Mouse (Mus musculus) hindbrain, embryonic 12.5 days (tissue): ENCODE results near the gene Lman1l. TPM values are rescaled to one million over a fixed set of nuclear protein-coding genes. Genes with fewer than 3 reads are reported as not detected.

Experiments used
- ATAC-seq: fragments of 200-750 bp; cut with Nextera tagmentation; 2 replicates; pipeline ENCODE4 v1.8.0; 2017; ENCODE audit warnings: moderate TSS enrichment; ENCODE audit not compliant: low FRiP score
- H3K27ac ChIP-seq: fragments of 300-500 bp; sonication (generic); 2 replicates; pipeline ENCODE4 v1.5.1; 2016; ENCODE audit warnings: mild to moderate bottlenecking
- H3K27me3 ChIP-seq: fragments of 300-500 bp; sonication (generic); 2 replicates; pipeline ENCODE4 v1.6.1; 2016; ENCODE audit warnings: mild to moderate bottlenecking
- H3K36me3 ChIP-seq: fragments of 300-500 bp; sonication (generic); 2 replicates; pipeline ENCODE4 v1.6.1; 2016; ENCODE audit warnings: mild to moderate bottlenecking
- H3K4me1 ChIP-seq: fragments of 300-500 bp; sonication (generic); 2 replicates; pipeline ENCODE4 v1.6.1; 2016
- H3K4me2 ChIP-seq: fragments of 300-500 bp; sonication (generic); replicated peaks from 2 replicates; pipeline ENCODE4 v1.6.1; 2016; ENCODE audit warnings: mild to moderate bottlenecking
- H3K4me3 ChIP-seq: fragments of 300-500 bp; sonication (generic); 2 replicates; pipeline ENCODE4 v1.5.1; 2016; ENCODE audit warnings: mild to moderate bottlenecking
- H3K9ac ChIP-seq: fragments of 300-500 bp; sonication (generic); 2 replicates; pipeline ENCODE4 v1.6.1; 2016; ENCODE audit warnings: mild to moderate bottlenecking, moderate library complexity
- H3K9me3 ChIP-seq: fragments of 300-500 bp; sonication (generic); replicated peaks from 2 replicates; pipeline ENCODE4 v1.6.1; 2016; ENCODE audit warnings: mild to moderate bottlenecking
- WGBS: fragments of 180-500 bp; shearing (Covaris S2); methylation state at CpG from one replicate; pipeline ENCODE4 v1.1.7; 2016; 5-methylcytosine and 5-hydroxymethylcytosine counted together
- polyA plus RNA-seq: library from polyadenylated mRNA; unstranded; fragments of >200 nt; fragmentation: Nextera tagmentation; extraction: Ambion mirVana; gene quantifications from 2 replicates; pipeline ENCODE4 v1.2.1, GENCODE M21; 2016

Lman1l gene
- polyA plus RNA-seq, 1 experiment from 2014 or later: not detected

- H3K4me3 ChIP-seq: no peak overlapping the region
- peak; percentile 57 for ATAC-seq
- 0 out of 2 replicates have a peak, but pooled peaks cover 6% of the 10 kb centered on the region for H3K4me1 ChIP-seq
- peak overlapping the region; percentile 73 for H3K27ac ChIP-seq
- peak overlapping the region; percentile 13; the same call in 1 of the 2 replicates for H3K9ac ChIP-seq
- H3K9me3 ChIP-seq: no peaks in the 10 kb centered on the region
- no peaks in the 10 kb centered on the region for H3K27me3 ChIP-seq
- H3K4me2 ChIP-seq: no peak overlapping the region
- H3K36me3 ChIP-seq: peaks cover 77% of the 10 kb centered on the region
- WGBS: 71% methylated on average over 14 of the region's 14 CpGs
Observed at GRCm38 (mm10) chr9:57629118-57629874, 8.7 kb upstream of the Lman1l start.

- H3K27me3 ChIP-seq: no peaks in the 10 kb centered on the region
- H3K4me2 ChIP-seq: no peak overlapping the region
- no peak overlapping the region for H3K4me3 ChIP-seq
- H3K36me3 ChIP-seq: peaks cover 77% of the 10 kb centered on the region
- no peaks in the 10 kb centered on the region for H3K9me3 ChIP-seq
- H3K9ac ChIP-seq: peak overlapping the region; percentile 13; the same call in 1 of the 2 replicates
- H3K4me1 ChIP-seq: 0 out of 2 replicates have a peak, but pooled peaks cover 6% of the 10 kb centered on the region
- WGBS: 91% methylated on average over 12 of the region's 12 CpGs
- ATAC-seq: peak; percentile 7; the same call in 1 of the 2 replicates
- no peak overlapping the region for H3K27ac ChIP-seq
Observed at GRCm38 (mm10) chr9:57628717-57629116, 8.1 kb upstream of the Lman1l start.

GRCm38 (mm10) chr9:57627892-57628291 is 7.3 kb upstream of the Lman1l start:
- no peak overlapping the region for H3K9ac ChIP-seq
- no peak overlapping the region for H3K27ac ChIP-seq
- H3K4me2 ChIP-seq: no peak overlapping the region
- H3K9me3 ChIP-seq: no peaks in the 10 kb centered on the region
- H3K4me1 ChIP-seq: 0 out of 2 replicates have a peak, but pooled peaks cover 6% of the 10 kb centered on the region
- H3K27me3 ChIP-seq: no peaks in the 10 kb centered on the region
- peaks cover 77% of the 10 kb centered on the region for H3K36me3 ChIP-seq
- H3K4me3 ChIP-seq: no peak overlapping the region
- ATAC-seq: no peak
- 96% methylated on average over 11 of the region's 11 CpGs for WGBS

- Histone ChIP-seq H3K9ac (no peak overlapping the region), H3K4me3 (no peak overlapping the region), H3K27ac (no peak overlapping the region), H3K4me1 (0 out of 2 replicates have a peak, but pooled peaks cover 6% of the 10 kb centered on the region), H3K4me2 (no peak overlapping the region), H3K36me3 (peaks cover 77% of the 10 kb centered on the region), H3K9me3 (no peaks in the 10 kb centered on the region), H3K27me3 (no peaks in the 10 kb centered on the region)
- WGBS: 90% methylated on average over 17 of the region's 17 CpGs
- ATAC-seq: no peak
Observed at GRCm38 (mm10) chr9:57627191-57627590, 6.6 kb upstream of the Lman1l start.

- ATAC-seq: no peak
- H3K4me1 ChIP-seq: 0 out of 2 replicates have a peak, but pooled peaks cover 6% of the 10 kb centered on the region
- H3K27ac ChIP-seq: no peak overlapping the region
- H3K4me3 ChIP-seq: no peak overlapping the region
- no peaks in the 10 kb centered on the region for H3K9me3 ChIP-seq
- WGBS: 70% methylated on average over 15 of the region's 15 CpGs
- H3K4me2 ChIP-seq: no peak overlapping the region
- peaks cover 65% of the 10 kb centered on the region for H3K36me3 ChIP-seq
- no peaks in the 10 kb centered on the region for H3K27me3 ChIP-seq
- H3K9ac ChIP-seq: no peak overlapping the region
Observed at GRCm38 (mm10) chr9:57625674-57626500, 5.3 kb upstream of the Lman1l start.

- Histone ChIP-seq H3K4me2 (no peak overlapping the region), H3K27ac (no peak overlapping the region), H3K4me1 (0 out of 2 replicates have a peak, but pooled peaks cover 6% of the 10 kb centered on the region), H3K36me3 (peaks cover 50% of the 10 kb centered on the region), H3K27me3 (no peaks in the 10 kb centered on the region), H3K4me3 (no peak overlapping the region), H3K9me3 (no peaks in the 10 kb centered on the region), H3K9ac (no peak overlapping the region)
- no peak for ATAC-seq
- WGBS: 79% methylated on average over 7 of the region's 7 CpGs
Observed at GRCm38 (mm10) chr9:57624295-57624694, 3.7 kb upstream of the Lman1l start.

GRCm38 (mm10) chr9:57618854-57619253 is 1.7 kb downstream of the Lman1l start:
- ATAC-seq: no peak
- Histone ChIP-seq H3K9me3 (no peaks in the 10 kb centered on the region), H3K9ac (no peak overlapping the region), H3K27ac (no peak overlapping the region), H3K27me3 (no peaks in the 10 kb centered on the region), H3K36me3 (no peaks in the 10 kb centered on the region), H3K4me3 (no peak overlapping the region), H3K4me2 (no peak overlapping the region), H3K4me1 (no peaks in the 10 kb centered on the region)
- 82% methylated on average over 8 of the region's 8 CpGs for WGBS

GRCm38 (mm10) chr9:57617556-57618169 is 2.9 kb downstream of the Lman1l start:
- Histone ChIP-seq H3K4me1 (no peaks in the 10 kb centered on the region), H3K36me3 (no peaks in the 10 kb centered on the region), H3K27me3 (no peaks in the 10 kb centered on the region), H3K9me3 (no peaks in the 10 kb centered on the region), H3K9ac (no peak overlapping the region), H3K27ac (no peak overlapping the region), H3K4me3 (no peak overlapping the region), H3K4me2 (no peak overlapping the region)
- WGBS: 78% methylated on average over 8 of the region's 8 CpGs
- no peak for ATAC-seq

GRCm38 (mm10) chr9:57614786-57615185 is 5.8 kb downstream of the Lman1l start:
- H3K4me1 ChIP-seq: no peaks in the 10 kb centered on the region
- 89% methylated on average over 4 of the region's 4 CpGs for WGBS
- no peak overlapping the region for H3K9ac ChIP-seq
- no peaks in the 10 kb centered on the region for H3K36me3 ChIP-seq
- no peaks in the 10 kb centered on the region for H3K9me3 ChIP-seq
- no peak overlapping the region for H3K4me2 ChIP-seq
- H3K27ac ChIP-seq: no peak overlapping the region
- H3K4me3 ChIP-seq: no peak overlapping the region
- ATAC-seq: no peak
- no peaks in the 10 kb centered on the region for H3K27me3 ChIP-seq

- H3K27ac ChIP-seq: no peak overlapping the region
- no peak for ATAC-seq
- no peak overlapping the region for H3K9ac ChIP-seq
- H3K27me3 ChIP-seq: no peaks in the 10 kb centered on the region
- 86% methylated on average over 7 of the region's 7 CpGs for WGBS
- H3K4me2 ChIP-seq: no peak overlapping the region
- no peaks in the 10 kb centered on the region for H3K9me3 ChIP-seq
- no peak overlapping the region for H3K4me3 ChIP-seq
- H3K4me1 ChIP-seq: no peaks in the 10 kb centered on the region
- H3K36me3 ChIP-seq: no peaks in the 10 kb centered on the region
Observed at GRCm38 (mm10) chr9:57613975-57614374, 6.6 kb downstream of the Lman1l start.

- Histone ChIP-seq H3K4me3 (no peak overlapping the region), H3K27me3 (0 out of 2 replicates have a peak, but pooled peaks cover 3% of the 10 kb centered on the region), H3K27ac (no peak overlapping the region), H3K9me3 (no peaks in the 10 kb centered on the region), H3K4me1 (no peaks in the 10 kb centered on the region), H3K4me2 (no peak overlapping the region), H3K9ac (no peak overlapping the region), H3K36me3 (no peaks in the 10 kb centered on the region)
- ATAC-seq: no peak
- 87% methylated on average over 7 of the region's 7 CpGs for WGBS
Observed at GRCm38 (mm10) chr9:57612587-57612986, 8.0 kb downstream of the Lman1l start.

- peaks cover 20% of the 10 kb centered on the region for H3K27me3 ChIP-seq
- H3K27ac ChIP-seq: no peak overlapping the region
- no peaks in the 10 kb centered on the region for H3K9me3 ChIP-seq
- no peak for ATAC-seq
- no peak overlapping the region for H3K4me2 ChIP-seq
- H3K9ac ChIP-seq: no peak overlapping the region
- H3K4me3 ChIP-seq: no peak overlapping the region
- H3K4me1 ChIP-seq: peaks cover 11% of the 10 kb centered on the region
- H3K36me3 ChIP-seq: no peaks in the 10 kb centered on the region
- WGBS: 68% methylated on average over 3 of the region's 3 CpGs
Observed at GRCm38 (mm10) chr9:57610359-57610826, 10.2 kb downstream of the Lman1l start.
